Mouse (Mus musculus): ENCODE measurements at regions not wholly inside any gene's neighbourhood (a gene's known extent, or its start where the extent isn't known, plus 50 kb on each side); places are given as distances from the start of the nearest gene placed in this dataset.
A peak's percentile ranks its signal among the peaks of the same experiment; 100 is the strongest.
"Not testable (repeated sequence)": the region's sequence is repeated elsewhere in the genome, so short reads cannot be mapped to it uniquely, and the experiment has no call there.

- H3K4me3 ChIP-seq (replicated peaks) = no peak overlapping the region
- H3K4me1 ChIP-seq = no peaks in the 10 kb centered on the region
- no peak overlapping the region for H3K4me2 ChIP-seq (replicated peaks)
- no peaks in the 10 kb centered on the region for H3K36me3 ChIP-seq
- no peaks in the 10 kb centered on the region for H3K27me3 ChIP-seq
- ATAC-seq (ENCODE audit: insufficient number of reproducible peaks, low FRiP score, low TSS enrichment, low read depth) = no peak
- no peak overlapping the region for H3K27ac ChIP-seq (replicated peaks)
- H3K9ac ChIP-seq = no peak overlapping the region
- WGBS = 77% methylated on average over 2 of the region's 2 CpGs
- H3K9me3 ChIP-seq (replicated peaks) = no peaks in the 10 kb centered on the region
These were observed 505.4 kb downstream of the Sema5a start for GRCm38 (mm10) chr15:32749971-32750370.

- Histone ChIP-seq H3K27ac (replicated peaks) (no peak overlapping the region), H3K9me3 (replicated peaks) (no peaks in the 10 kb centered on the region), H3K4me3 (replicated peaks) (no peak overlapping the region), H3K36me3 (no peaks in the 10 kb centered on the region), H3K27me3 (no peaks in the 10 kb centered on the region), H3K4me1 (no peaks in the 10 kb centered on the region), H3K9ac (no peak overlapping the region), H3K4me2 (replicated peaks) (no peak overlapping the region)
- WGBS = 61% methylated on average over 3 of the region's 3 CpGs
- ATAC-seq (ENCODE audit: insufficient number of reproducible peaks, low FRiP score, low TSS enrichment, low read depth) = no peak
These were observed 507.4 kb downstream of the Sema5a start for GRCm38 (mm10) chr15:32751991-32752390.

GRCm38 (mm10) chr15:32760141-32760540 lies 515.5 kb downstream of the Sema5a start:
- H3K4me1 ChIP-seq = no peaks in the 10 kb centered on the region
- no peak overlapping the region for H3K9ac ChIP-seq
- no peak overlapping the region for H3K4me3 ChIP-seq (replicated peaks)
- no peaks in the 10 kb centered on the region for H3K36me3 ChIP-seq
- ATAC-seq (ENCODE audit: insufficient number of reproducible peaks, low FRiP score, low TSS enrichment, low read depth) = no peak
- H3K4me2 ChIP-seq (replicated peaks) = no peak overlapping the region
- H3K9me3 ChIP-seq (replicated peaks) = no peaks in the 10 kb centered on the region
- WGBS = 66% methylated on average over 3 of the region's 3 CpGs
- H3K27ac ChIP-seq (replicated peaks) = no peak overlapping the region
- H3K27me3 ChIP-seq = no peaks in the 10 kb centered on the region

- ATAC-seq (ENCODE audit: insufficient number of reproducible peaks, low FRiP score, low TSS enrichment, low read depth) = 0 out of 2 replicates have a peak, but pooled peaks have one; percentile 51
- Histone ChIP-seq H3K4me3 (replicated peaks) (no peak overlapping the region), H3K27ac (replicated peaks) (no peak overlapping the region), H3K9ac (no peak overlapping the region), H3K27me3 (no peaks in the 10 kb centered on the region), H3K9me3 (replicated peaks) (no peaks in the 10 kb centered on the region), H3K36me3 (no peaks in the 10 kb centered on the region), H3K4me2 (replicated peaks) (no peak overlapping the region), H3K4me1 (no peaks in the 10 kb centered on the region)
- WGBS = 4% methylated on average over 4 of the region's 4 CpGs
These were observed 521.5 kb downstream of the Sema5a start for GRCm38 (mm10) chr15:32766011-32766701.

GRCm38 (mm10) chr15:32766746-32767471 lies 522.3 kb downstream of the Sema5a start:
- no peak for ATAC-seq (ENCODE audit: insufficient number of reproducible peaks, low FRiP score, low TSS enrichment, low read depth)
- Histone ChIP-seq H3K4me1 (no peaks in the 10 kb centered on the region), H3K4me2 (replicated peaks) (no peak overlapping the region), H3K4me3 (replicated peaks) (no peak overlapping the region), H3K27me3 (no peaks in the 10 kb centered on the region), H3K36me3 (no peaks in the 10 kb centered on the region), H3K9ac (no peak overlapping the region), H3K9me3 (replicated peaks) (no peaks in the 10 kb centered on the region), H3K27ac (replicated peaks) (no peak overlapping the region)
- WGBS = 47% methylated on average over 3 of the region's 5 CpGs

GRCm38 (mm10) chr15:32778226-32778598 lies 533.6 kb downstream of the Sema5a start:
- H3K4me1 ChIP-seq; H3K36me3 ChIP-seq; H3K27me3 ChIP-seq; H3K9ac ChIP-seq; H3K9me3 ChIP-seq (replicated peaks); H3K27ac ChIP-seq (replicated peaks); ATAC-seq (ENCODE audit: insufficient number of reproducible peaks, low FRiP score, low TSS enrichment, low read depth): not testable (repeated sequence)
- WGBS = 24% methylated on average over 5 of the region's 5 CpGs
- peak overlapping the region; percentile 72; the same call in 1 of the 2 replicates for H3K4me2 ChIP-seq (replicated peaks)
- H3K4me3 ChIP-seq (replicated peaks) = peak overlapping the region; percentile 58

- ATAC-seq (ENCODE audit: insufficient number of reproducible peaks, low FRiP score, low TSS enrichment, low read depth) = peak; percentile 96
- 3% methylated on average over 33 of the region's 34 CpGs for WGBS
These were observed 534.1 kb downstream of the Sema5a start for GRCm38 (mm10) chr15:32778599-32779273.

GRCm38 (mm10) chr15:32779274-32779615 lies 534.6 kb downstream of the Sema5a start:
- 3% methylated on average over 11 of the region's 11 CpGs for WGBS
- not testable (repeated sequence) for ATAC-seq (ENCODE audit: insufficient number of reproducible peaks, low FRiP score, low TSS enrichment, low read depth)
- peak overlapping the region; percentile 67 for H3K27ac ChIP-seq (replicated peaks)

More at GRCm38 (mm10) chr15:32778599-32779273, 534.1 kb downstream of the Sema5a start:
- H3K4me1 ChIP-seq; H3K9me3 ChIP-seq (replicated peaks); H3K36me3 ChIP-seq; H3K27me3 ChIP-seq: not testable (repeated sequence)
- Histone ChIP-seq H3K4me2 (replicated peaks) (peak overlapping the region; percentile 72), H3K27ac (replicated peaks) (peak overlapping the region; percentile 67), H3K4me3 (replicated peaks) (peak overlapping the region; percentile 58), H3K9ac (peak overlapping the region; percentile 33)

GRCm38 (mm10) chr15:32781609-32782008 lies 537.0 kb downstream of the Sema5a start:
- ATAC-seq (ENCODE audit: insufficient number of reproducible peaks, low FRiP score, low TSS enrichment, low read depth); H3K27ac ChIP-seq (replicated peaks); H3K9ac ChIP-seq; H3K9me3 ChIP-seq (replicated peaks); H3K27me3 ChIP-seq; H3K36me3 ChIP-seq; H3K4me3 ChIP-seq (replicated peaks); H3K4me1 ChIP-seq: not testable (repeated sequence)
- 34% methylated on average over 1 of the region's 1 CpGs for WGBS
- H3K4me2 ChIP-seq (replicated peaks) = 0 out of 2 replicates have a peak overlapping the region, but pooled peaks have one; percentile 36

More at GRCm38 (mm10) chr15:32779274-32779615, 534.6 kb downstream of the Sema5a start:
- Histone ChIP-seq H3K9ac (peak overlapping the region; percentile 33), H3K4me3 (replicated peaks) (peak overlapping the region; percentile 58), H3K4me2 (replicated peaks) (peak overlapping the region; percentile 72)
- not testable (repeated sequence) for H3K9me3 ChIP-seq (replicated peaks); H3K27me3 ChIP-seq; H3K4me1 ChIP-seq; H3K36me3 ChIP-seq

GRCm38 (mm10) chr15:32799222-32799621 lies 554.6 kb downstream of the Sema5a start:
- ATAC-seq (ENCODE audit: insufficient number of reproducible peaks, low FRiP score, low TSS enrichment, low read depth) = no peak
- Histone ChIP-seq H3K9me3 (replicated peaks) (no peaks in the 10 kb centered on the region), H3K9ac (no peak overlapping the region), H3K4me3 (replicated peaks) (no peak overlapping the region), H3K36me3 (peaks cover 21% of the 10 kb centered on the region; the same call in 1 of the 2 replicates), H3K27ac (replicated peaks) (no peak overlapping the region), H3K27me3 (no peaks in the 10 kb centered on the region), H3K4me2 (replicated peaks) (no peak overlapping the region), H3K4me1 (no peaks in the 10 kb centered on the region)
- 89% methylated on average over 1 of the region's 1 CpGs for WGBS

- H3K27ac ChIP-seq (replicated peaks) = no peak overlapping the region
- no peaks in the 10 kb centered on the region for H3K4me1 ChIP-seq
- H3K9me3 ChIP-seq (replicated peaks) = no peaks in the 10 kb centered on the region
- no peak for ATAC-seq (ENCODE audit: insufficient number of reproducible peaks, low FRiP score, low TSS enrichment, low read depth)
- H3K27me3 ChIP-seq = no peaks in the 10 kb centered on the region
- WGBS = 55% methylated on average over 2 of the region's 2 CpGs
- no peak overlapping the region for H3K9ac ChIP-seq
- H3K4me2 ChIP-seq (replicated peaks) = no peak overlapping the region
- H3K4me3 ChIP-seq (replicated peaks) = no peak overlapping the region
- H3K36me3 ChIP-seq = no peaks in the 10 kb centered on the region
These were observed 566.4 kb downstream of the Sema5a start for GRCm38 (mm10) chr15:32810849-32811632.

All from embryonic facial prominence, embryonic 15.5 days (tissue).